Mouse (Mus musculus): ENCODE results near the gene Gm9747.
A peak's percentile ranks its signal among the peaks of the same experiment; 100 is the strongest.

The Gm9747 gene

GRCm38 (mm10) chr1:82257457-82257856 is 24.5 kb downstream of the Gm9747 start:
- no peak for DNase-seq (ENCODE audit: low read depth, low spot score)

GRCm38 (mm10) chr1:82258331-82258730 is 25.4 kb downstream of the Gm9747 start:
- no peak for DNase-seq (ENCODE audit: low read depth, low spot score)

GRCm38 (mm10) chr1:82260055-82260454 is 27.1 kb downstream of the Gm9747 start:
- DNase-seq (ENCODE audit: low read depth, low spot score): no peak

- no peak for DNase-seq (ENCODE audit: low read depth, low spot score)
Observed at GRCm38 (mm10) chr1:82261053-82261618, 28.2 kb downstream of the Gm9747 start.

GRCm38 (mm10) chr1:82261638-82262037 is 28.7 kb downstream of the Gm9747 start:
- DNase-seq (ENCODE audit: low read depth, low spot score): no peak

GRCm38 (mm10) chr1:82262331-82262730 is 29.4 kb downstream of the Gm9747 start:
- DNase-seq (ENCODE audit: low read depth, low spot score): no peak

- no peak for DNase-seq (ENCODE audit: low read depth, low spot score)
Observed at GRCm38 (mm10) chr1:82267547-82267946, 34.6 kb downstream of the Gm9747 start.

- DNase-seq (ENCODE audit: low read depth, low spot score): no peak
Observed at GRCm38 (mm10) chr1:82272231-82272630, 39.3 kb downstream of the Gm9747 start.

GRCm38 (mm10) chr1:82273529-82273928 is 40.6 kb downstream of the Gm9747 start:
- DNase-seq (ENCODE audit: low read depth, low spot score): no peak

- no peak for DNase-seq (ENCODE audit: low read depth, low spot score)
Observed at GRCm38 (mm10) chr1:82274361-82274760, 41.4 kb downstream of the Gm9747 start.

GRCm38 (mm10) chr1:82279768-82280167 is 46.9 kb downstream of the Gm9747 start:
- DNase-seq (ENCODE audit: low read depth, low spot score): no peak

- no peak for DNase-seq (ENCODE audit: low read depth, low spot score)
Observed at GRCm38 (mm10) chr1:82281823-82282222, 48.9 kb downstream of the Gm9747 start.

- peak; percentile 85 for DNase-seq (ENCODE audit: low read depth, low spot score)
Observed at GRCm38 (mm10) chr1:82282992-82283611, 50.2 kb downstream of the Gm9747 start.

- DNase-seq (ENCODE audit: low read depth, low spot score): no peak
Observed at GRCm38 (mm10) chr1:82283901-82284301, 51.0 kb downstream of the Gm9747 start.

GRCm38 (mm10) chr1:82284403-82284802 is 51.5 kb downstream of the Gm9747 start:
- no peak for DNase-seq (ENCODE audit: low read depth, low spot score)

Measured in ES-CJ7 (cell line).